Mouse (Mus musculus) hindbrain, embryonic 10.5 days (tissue): ENCODE measurements around the gene Bax. TPM values are rescaled to one million over a fixed set of nuclear protein-coding genes. Genes with fewer than 3 reads are reported as not detected.
"Not testable (repeated sequence)": the region's sequence is repeated elsewhere in the genome, so short reads cannot be mapped to it uniquely, and the experiment has no call there.

Source experiments
- DNase-seq: peaks from one replicate; pipeline ENCODE4 v3.0.0-alpha.2; 2017; ENCODE audit warnings: low spot score
- H3K27ac ChIP-seq: fragments of 300-500 bp; sonication (generic); 2 replicates; pipeline ENCODE4 v1.5.1; 2016; ENCODE audit warnings: mild to moderate bottlenecking, moderate library complexity
- H3K27me3 ChIP-seq: fragments of 300-500 bp; sonication (generic); 2 replicates; pipeline ENCODE4 v1.6.1; 2016; ENCODE audit warnings: mild to moderate bottlenecking; ENCODE audit not compliant: poor library complexity, insufficient read depth, severe bottlenecking
- H3K36me3 ChIP-seq: fragments of 300-500 bp; sonication (generic); 2 replicates; pipeline ENCODE4 v1.6.1; 2016; ENCODE audit warnings: mild to moderate bottlenecking, moderate library complexity
- H3K4me1 ChIP-seq: fragments of 300-500 bp; sonication (generic); replicated peaks from 2 replicates; pipeline ENCODE4 v1.6.1; 2016; ENCODE audit warnings: mild to moderate bottlenecking
- H3K4me3 ChIP-seq: fragments of 300-500 bp; sonication (generic); 2 replicates; pipeline ENCODE4 v1.5.1; 2016; ENCODE audit warnings: mild to moderate bottlenecking, moderate library complexity
- H3K9me3 ChIP-seq: fragments of 300-500 bp; sonication (generic); 2 replicates; pipeline ENCODE4 v1.6.1; 2016; ENCODE audit warnings: mild to moderate bottlenecking, moderate library complexity
- WGBS: fragments of 180-500 bp; shearing (Covaris S2); methylation state at CpG from one replicate; pipeline ENCODE4 v1.1.7; 2016; 5-methylcytosine and 5-hydroxymethylcytosine counted together
- polyA plus RNA-seq: library from polyadenylated mRNA; unstranded; fragments of >200 nt; fragmentation: Nextera tagmentation; extraction: Ambion mirVana; gene quantifications from 2 replicates; pipeline ENCODE4 v1.2.1, GENCODE M21; 2016

Gene Bax
- polyA plus RNA-seq, 1 experiment from 2014 or later = 295 TPM

GRCm38 (mm10) chr7:45490822-45491221 is 24.1 kb upstream of the Bax start:
- Histone ChIP-seq H3K4me1 (peaks cover 39% of the 10 kb centered on the region), H3K36me3 (peaks cover 49% of the 10 kb centered on the region), H3K27me3 (no peaks in the 10 kb centered on the region), H3K27ac (no peak overlapping the region), H3K9me3 (no peaks in the 10 kb centered on the region), H3K4me3 (no peak overlapping the region)
- peak; percentile 43 for DNase-seq
- 51% methylated on average over 9 of the region's 9 CpGs for WGBS

- no peak overlapping the region for H3K27ac ChIP-seq
Observed at GRCm38 (mm10) chr7:45489578-45489977, 22.9 kb upstream of the Bax start.

DNA sequence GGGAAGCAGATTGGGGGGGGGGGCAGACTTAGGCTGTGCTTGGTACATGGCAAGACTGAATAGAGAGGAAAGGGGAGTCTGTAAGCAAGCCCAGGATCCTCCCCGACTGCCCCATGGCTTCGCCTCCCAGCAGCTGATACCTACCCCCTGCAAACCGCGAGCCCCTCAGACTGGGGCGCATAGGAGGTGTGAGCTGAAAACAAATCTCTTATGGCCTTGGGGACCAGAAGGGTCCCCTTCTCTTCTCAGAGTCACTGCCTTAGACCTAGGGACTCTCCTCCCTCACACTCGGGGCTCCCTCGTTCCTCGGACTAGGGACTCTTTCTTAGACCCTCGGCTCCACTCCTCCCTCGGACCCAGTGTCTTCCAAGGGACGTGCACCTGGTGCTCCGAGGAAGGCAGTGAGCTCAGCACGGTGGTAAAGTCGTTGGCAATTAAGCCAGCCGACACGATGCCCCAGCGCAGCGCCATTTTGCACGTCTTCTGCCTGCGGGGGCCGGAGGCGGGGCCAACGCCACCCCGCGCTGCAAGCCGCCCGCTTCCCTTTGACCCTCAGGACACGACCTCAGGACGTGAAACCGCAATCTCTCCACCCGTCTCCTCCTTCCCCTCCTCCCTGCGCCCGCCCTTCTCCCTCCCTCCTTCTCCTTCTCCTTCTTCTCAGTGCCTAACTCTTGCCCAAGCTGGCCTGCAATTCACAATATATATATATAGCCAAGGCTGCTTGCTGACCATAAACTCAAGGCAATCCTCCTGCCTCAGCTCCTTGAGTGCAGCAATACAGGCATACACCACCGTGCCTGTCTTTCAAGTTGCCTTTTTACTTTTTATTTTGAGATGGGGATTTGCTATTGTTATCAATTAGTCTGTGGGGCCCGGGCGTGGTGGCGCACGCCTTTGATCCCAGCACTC is 21.9 kb upstream of the Bax start, which contains the start of gene Dhdh:
Dhdh (minus strand) TSS at position 513 of the 912 bp plus-strand sequence.
- 6% methylated on average over 38 of the region's 38 CpGs for WGBS
- peaks cover 36% of the 10 kb centered on the region for H3K4me1 ChIP-seq
- no peaks in the 10 kb centered on the region for H3K9me3 ChIP-seq
- H3K27me3 ChIP-seq = no peaks in the 10 kb centered on the region
- peaks cover 31% of the 10 kb centered on the region for H3K36me3 ChIP-seq
- peak; percentile 76 for DNase-seq
- peak within 1 kb of the TSS; percentile 64 for H3K4me3 ChIP-seq
- peak within 1 kb of the TSS; percentile 89 for H3K27ac ChIP-seq

More at GRCm38 (mm10) chr7:45489578-45489977, 22.9 kb upstream of the Bax start:
- Histone ChIP-seq H3K9me3 (no peaks in the 10 kb centered on the region), H3K4me3 (no peak overlapping the region), H3K36me3 (peaks cover 42% of the 10 kb centered on the region), H3K4me1 (peaks cover 38% of the 10 kb centered on the region), H3K27me3 (no peaks in the 10 kb centered on the region)
- no peak for DNase-seq
- 90% methylated on average over 7 of the region's 7 CpGs for WGBS

DNA sequence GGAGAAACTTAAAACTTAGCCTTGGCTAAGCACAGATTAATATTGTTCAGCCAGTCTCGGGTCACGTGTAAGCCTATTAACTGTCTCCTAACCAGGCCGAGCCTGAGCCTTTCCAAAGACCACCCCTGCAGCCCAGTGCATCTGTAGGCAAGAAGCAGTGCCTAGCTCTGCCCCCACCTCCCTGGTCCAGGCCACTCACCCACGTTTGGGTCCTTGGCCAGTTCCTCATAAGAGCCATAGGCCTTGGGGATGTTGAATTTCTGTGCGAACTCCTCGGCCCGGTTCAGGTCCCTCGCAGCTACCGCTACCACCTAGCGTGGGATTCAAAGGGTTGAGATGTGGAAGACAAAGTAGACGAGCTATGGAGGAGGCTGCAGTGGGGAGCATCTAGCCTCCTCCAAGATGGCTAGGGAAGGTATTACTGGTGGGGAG is 21.2 kb upstream of the Bax start:
- Histone ChIP-seq H3K9me3 (no peaks in the 10 kb centered on the region), H3K36me3 (peaks cover 25% of the 10 kb centered on the region), H3K4me3 (peak overlapping the region; percentile 64), H3K27ac (peak overlapping the region; percentile 89), H3K4me1 (peaks cover 36% of the 10 kb centered on the region), H3K27me3 (no peaks in the 10 kb centered on the region)
- 22% methylated on average over 11 of the region's 11 CpGs for WGBS
- peak; percentile 50 for DNase-seq

DNA sequence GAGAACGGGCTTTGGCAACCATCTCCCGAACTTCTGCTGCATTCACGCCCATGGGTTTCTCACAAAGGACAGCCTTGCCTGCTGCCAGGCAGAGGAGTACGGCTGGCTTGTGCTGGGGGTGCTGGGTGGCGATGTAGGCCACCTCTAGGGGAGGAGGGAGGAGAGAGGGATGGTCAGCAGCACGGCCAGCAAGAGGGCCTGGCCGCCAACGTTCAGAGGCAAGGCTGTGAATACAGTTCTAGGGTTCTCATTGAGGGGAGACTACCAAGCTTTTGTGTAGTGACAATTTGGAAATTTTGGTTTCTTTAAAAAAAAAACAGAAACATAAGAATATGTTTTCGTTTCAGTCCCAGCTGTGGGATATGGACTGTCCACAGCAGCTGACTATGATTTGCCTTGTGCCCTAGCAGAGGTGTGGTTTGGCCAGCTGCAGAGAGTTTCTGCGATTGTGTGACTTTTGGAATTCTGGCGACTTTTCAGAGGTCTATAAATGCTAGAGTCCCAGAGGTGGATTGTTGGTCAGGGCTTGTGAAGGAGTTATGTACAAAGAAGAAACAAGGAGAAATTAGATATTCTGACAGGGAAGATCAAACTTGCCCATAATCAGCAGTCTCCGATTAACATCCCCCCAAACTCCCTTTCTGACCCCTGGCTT is 20.2 kb upstream of the Bax start, which contains the start of gene Gm45808:
Gm45808 (minus strand) TSS at position 51 of the 655 bp plus-strand sequence.
- WGBS = 83% methylated on average over 12 of the region's 12 CpGs
- Histone ChIP-seq H3K36me3 (peaks cover 15% of the 10 kb centered on the region; the same call in 1 of the 2 replicates), H3K27me3 (no peaks in the 10 kb centered on the region), H3K4me3 (no peak within 1 kb of the TSS; the same call in 1 of the 2 replicates), H3K4me1 (peaks cover 36% of the 10 kb centered on the region), H3K27ac (0 out of 2 replicates have a peak within 1 kb of the TSS, but pooled peaks have one; percentile 89), H3K9me3 (no peaks in the 10 kb centered on the region)
- no peak for DNase-seq

DNA sequence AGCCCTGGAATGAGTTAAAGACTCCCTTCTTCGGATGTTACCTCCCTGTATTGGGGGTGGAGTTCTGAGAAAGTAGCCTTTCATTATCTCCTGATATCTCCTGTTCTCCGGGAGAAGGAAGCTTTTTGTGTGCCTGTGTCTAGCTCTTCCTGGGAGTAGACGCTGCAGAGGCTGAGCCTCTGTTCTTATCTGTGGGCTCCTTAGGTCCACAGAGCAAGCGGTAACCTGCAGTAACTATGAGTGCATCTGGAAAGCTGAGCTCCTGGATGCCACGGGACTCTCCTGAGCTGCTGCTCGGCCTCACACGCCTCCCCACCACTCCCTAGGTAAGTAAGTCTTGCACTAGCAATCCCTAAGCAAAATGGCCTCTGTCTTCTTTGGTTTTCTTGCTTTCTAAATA is 19.5 kb upstream of the Bax start:
- Histone ChIP-seq H3K27me3 (no peaks in the 10 kb centered on the region), H3K9me3 (no peaks in the 10 kb centered on the region), H3K36me3 (0 out of 2 replicates have a peak, but pooled peaks cover 15% of the 10 kb centered on the region), H3K27ac (no peak overlapping the region), H3K4me3 (no peak overlapping the region), H3K4me1 (peaks cover 34% of the 10 kb centered on the region)
- no peak for DNase-seq
- 85% methylated on average over 7 of the region's 7 CpGs for WGBS

DNA sequence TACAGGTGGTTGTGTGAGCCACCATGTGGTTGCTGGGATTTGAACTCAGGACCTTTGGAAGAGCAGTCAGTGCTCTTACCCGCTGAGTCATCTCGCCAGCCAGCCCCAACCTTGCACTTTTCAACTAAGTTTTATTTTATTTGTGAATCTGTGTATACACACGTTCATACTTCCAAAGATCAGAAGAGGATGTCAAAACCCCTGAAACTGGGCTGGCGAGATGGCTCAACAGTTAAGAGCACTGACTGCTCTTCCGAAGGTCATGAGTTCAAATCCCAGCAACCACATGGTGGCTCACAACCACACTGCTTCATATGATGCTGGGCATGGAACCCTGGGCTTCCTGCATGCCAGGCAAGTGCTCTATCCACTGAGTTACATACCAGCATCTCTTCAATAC is 18.3 kb upstream of the Bax start:
- not testable (repeated sequence) for H3K27me3 ChIP-seq, H3K4me3 ChIP-seq, H3K9me3 ChIP-seq, DNase-seq, H3K27ac ChIP-seq
- peaks cover 22% of the 10 kb centered on the region for H3K4me1 ChIP-seq
- WGBS = 94% methylated on average over 5 of the region's 5 CpGs
- H3K36me3 ChIP-seq = 0 out of 2 replicates have a peak, but pooled peaks cover 15% of the 10 kb centered on the region

- no peak for DNase-seq
- H3K27me3 ChIP-seq = no peaks in the 10 kb centered on the region
- WGBS = 85% methylated on average over 1 of the region's 1 CpGs
- H3K27ac ChIP-seq = no peak overlapping the region
- no peaks in the 10 kb centered on the region for H3K9me3 ChIP-seq
- H3K4me1 ChIP-seq = 0 out of 2 replicates have a peak, but pooled peaks cover 3% of the 10 kb centered on the region
- peaks cover 23% of the 10 kb centered on the region for H3K36me3 ChIP-seq
- H3K4me3 ChIP-seq = no peak overlapping the region
Observed at GRCm38 (mm10) chr7:45482166-45482565, 15.5 kb upstream of the Bax start.

- 49% methylated on average over 15 of the region's 15 CpGs for WGBS
- H3K4me1 ChIP-seq = 0 out of 2 replicates have a peak, but pooled peaks cover under 1% of the 10 kb centered on the region
- no peaks in the 10 kb centered on the region for H3K9me3 ChIP-seq
- H3K27me3 ChIP-seq = no peaks in the 10 kb centered on the region
- no peak within 1 kb of the TSS for H3K27ac ChIP-seq
- DNase-seq = peak; percentile 42
- H3K36me3 ChIP-seq = peaks cover 20% of the 10 kb centered on the region
- H3K4me3 ChIP-seq = no peak within 1 kb of the TSS
Observed at GRCm38 (mm10) chr7:45481374-45481927, 14.8 kb upstream of the Bax start, which contains the start of gene Tulp2. Gene Tulp2 (plus strand): TSS chr7:45481877.

DNA sequence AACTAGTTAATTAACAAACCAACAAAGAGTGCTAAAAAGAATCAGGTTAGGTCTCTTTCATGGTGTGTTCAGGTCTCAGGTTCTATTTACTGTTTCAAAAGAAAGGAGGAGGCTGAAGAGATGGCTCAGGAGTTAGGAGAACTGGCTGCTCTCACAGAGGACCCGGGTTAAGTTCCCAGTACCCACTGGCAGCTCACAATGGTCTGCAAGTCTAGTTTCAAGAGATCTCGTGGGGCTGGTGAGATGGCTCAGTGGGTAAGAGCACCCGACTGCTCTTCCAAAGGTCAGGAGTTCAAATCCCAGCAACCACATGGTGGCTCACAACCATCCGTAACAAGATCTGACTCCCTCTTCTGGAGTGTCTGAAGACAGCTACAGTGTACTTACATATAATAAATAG is 13.6 kb upstream of the Bax start:
- not testable (repeated sequence) for H3K4me1 ChIP-seq, H3K4me3 ChIP-seq, H3K27ac ChIP-seq, DNase-seq, H3K27me3 ChIP-seq, H3K9me3 ChIP-seq
- WGBS = 84% methylated on average over 3 of the region's 4 CpGs
- peaks cover 14% of the 10 kb centered on the region for H3K36me3 ChIP-seq

- no peak overlapping the region for H3K27ac ChIP-seq
- WGBS = 95% methylated on average over 7 of the region's 7 CpGs
- no peak for DNase-seq
Observed at GRCm38 (mm10) chr7:45478774-45479173, 12.1 kb upstream of the Bax start.

DNA sequence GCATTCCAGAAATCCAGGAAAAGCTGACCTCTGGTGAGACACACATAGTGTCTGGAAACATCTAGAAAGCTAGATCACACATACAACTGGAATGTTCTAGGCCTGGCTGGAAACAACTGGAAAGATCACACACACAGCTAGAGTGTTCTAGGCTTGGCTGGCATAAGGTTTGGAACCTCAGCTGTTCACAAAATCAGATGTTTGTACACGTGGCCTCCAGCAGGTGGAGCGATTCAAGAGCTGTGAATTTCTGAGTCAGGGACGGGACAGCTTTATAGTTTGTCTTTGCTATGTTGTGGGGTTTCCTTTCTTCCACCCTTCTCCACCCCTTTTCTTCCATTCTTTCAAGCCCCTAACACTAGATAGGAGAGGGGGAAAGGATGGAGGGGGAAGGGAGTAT is 10.3 kb upstream of the Bax start:
- peaks cover 21% of the 10 kb centered on the region for H3K36me3 ChIP-seq
- WGBS = 25% methylated on average over 3 of the region's 3 CpGs
- no peaks in the 10 kb centered on the region for H3K27me3 ChIP-seq

More at GRCm38 (mm10) chr7:45478774-45479173, 12.1 kb upstream of the Bax start:
- Histone ChIP-seq H3K36me3 (peaks cover 21% of the 10 kb centered on the region), H3K4me3 (no peak overlapping the region), H3K4me1 (no peaks in the 10 kb centered on the region), H3K27me3 (no peaks in the 10 kb centered on the region), H3K9me3 (no peaks in the 10 kb centered on the region)

More for the DNA sequence above, 10.3 kb upstream of the Bax start:
- Histone ChIP-seq H3K9me3 (no peaks in the 10 kb centered on the region), H3K4me1 (no peaks in the 10 kb centered on the region), H3K27ac (no peak overlapping the region), H3K4me3 (no peak overlapping the region)
- DNase-seq = peak; percentile 45
